ENCODE assay signal across 16 mouse cellular contexts in genomic region chr12:116721062-116721461, GRCm38 (mm10).
"Had no signal": no experiment of that assay in that cellular context is flagged by ENCODE, and none has a peak within 500 bp of the region (broad histone marks: within the 10 kb centered on the region; RNA-seq: fewer than 3 reads in every experiment).

No protein-coding gene starts in this region.

- ATAC-seq: intestine, embryonic 16.5 days; liver, embryonic 12.5 days had no signal

- H3K9ac ChIP-seq: kidney, embryonic 15.5 days; limb, embryonic 15.5 days; liver, embryonic 12.5 days; lung, embryonic 14.5 days; neural tube, embryonic 15.5 days had no signal

- H3K36me3 ChIP-seq: kidney, embryonic 15.5 days; limb, embryonic 15.5 days; liver, embryonic 12.5 days; midbrain, embryonic 10.5 days; neural tube, embryonic 15.5 days had no signal

- H3K4me3 ChIP-seq: kidney, embryonic 15.5 days; limb, embryonic 15.5 days; liver, embryonic 12.5 days; midbrain, embryonic 10.5 days; myocyte; neural tube, embryonic 15.5 days had no signal

- H3K4me1 ChIP-seq: kidney, embryonic 15.5 days; limb, embryonic 15.5 days; liver, embryonic 12.5 days; midbrain, embryonic 10.5 days; neural tube, embryonic 15.5 days had no signal

- H3K9me3 ChIP-seq: kidney, embryonic 15.5 days; limb, embryonic 15.5 days; liver, embryonic 12.5 days; midbrain, embryonic 10.5 days; neural tube, embryonic 15.5 days had no signal

- H3K27me3 ChIP-seq: kidney, embryonic 15.5 days; limb, embryonic 15.5 days; liver, embryonic 12.5 days; neural tube, embryonic 15.5 days had no signal

- DNase-seq: kidney, adult 2 months; kidney, postnatal 14 days; layer of hippocampus, postnatal 36 days; lung, embryonic 14.5 days; lung, postnatal 10 days; lung, postnatal 4 days; midbrain, embryonic 14.5 days; thymus, postnatal 36 days had no signal

- H3K4me2 ChIP-seq: kidney, embryonic 15.5 days; limb, embryonic 15.5 days; liver, embryonic 12.5 days; lung, embryonic 14.5 days; neural tube, embryonic 15.5 days had no signal

- H3K27ac ChIP-seq: kidney, embryonic 15.5 days; limb, embryonic 15.5 days; liver, embryonic 12.5 days; midbrain, embryonic 10.5 days; neural tube, embryonic 15.5 days; stomach, postnatal 0 days had no signal
